Mouse (Mus musculus) neural tube, embryonic 11.5 days (tissue): ENCODE measurements around the gene Peak1. TPM values are rescaled to one million over a fixed set of nuclear protein-coding genes. Genes with fewer than 3 reads are reported as not detected.

Experiments
- ATAC-seq: fragments of 200-750 bp; cut with Nextera tagmentation; 2 replicates; pipeline ENCODE4 v1.8.0; 2017; ENCODE audit warnings: moderate number of reproducible peaks, mild to moderate bottlenecking, moderate TSS enrichment, moderate library complexity; ENCODE audit not compliant: insufficient read depth, low FRiP score, low TSS enrichment
- DNase-seq: peaks from one replicate; pipeline ENCODE4 v3.0.0-alpha.2; 2015; ENCODE audit warnings: low spot score
- H3K27ac ChIP-seq: fragments of 300-500 bp; sonication (generic); 2 replicates; pipeline ENCODE4 v1.5.1; 2014; ENCODE audit warnings: low read depth, mild to moderate bottlenecking, low read length
- H3K27me3 ChIP-seq: fragments of 300-500 bp; sonication (generic); 2 replicates; pipeline ENCODE4 v1.6.1; 2014; ENCODE audit warnings: mild to moderate bottlenecking, low read length, mixed read lengths; ENCODE audit not compliant: control insufficient read depth, insufficient read depth
- H3K36me3 ChIP-seq: fragments of 300-500 bp; sonication (generic); 2 replicates; pipeline ENCODE4 v1.6.1; 2014; ENCODE audit warnings: mild to moderate bottlenecking, low read length, moderate library complexity, mixed read lengths; ENCODE audit not compliant: control insufficient read depth, insufficient read depth
- H3K4me1 ChIP-seq: fragments of 300-500 bp; sonication (generic); 2 replicates; pipeline ENCODE4 v1.6.1; 2014; ENCODE audit warnings: low read length, mixed read lengths; ENCODE audit not compliant: control insufficient read depth, insufficient read depth
- H3K4me2 ChIP-seq: fragments of 300-500 bp; sonication (generic); 2 replicates; pipeline ENCODE4 v1.6.1; 2014; ENCODE audit warnings: low read depth, mild to moderate bottlenecking, moderate library complexity
- H3K4me3 ChIP-seq: fragments of 300-500 bp; sonication (generic); 2 replicates; pipeline ENCODE4 v1.5.1; 2014; ENCODE audit warnings: low read depth, low read length
- H3K9ac ChIP-seq: fragments of 300-500 bp; sonication (generic); 2 replicates; pipeline ENCODE4 v1.6.1; 2014; ENCODE audit warnings: mild to moderate bottlenecking, low read length
- H3K9me3 ChIP-seq: fragments of 300-500 bp; sonication (generic); 2 replicates; pipeline ENCODE4 v1.6.1; 2016; ENCODE audit warnings: low read length; ENCODE audit not compliant: control insufficient read depth
- WGBS: fragments of 180-500 bp; shearing (Covaris S2); extraction: QIAGEN DNeasy Blood & Tissue Kit; methylation state at CpG from one replicate; pipeline ENCODE4 v1.1.7; 2014; 5-methylcytosine and 5-hydroxymethylcytosine counted together
- polyA plus RNA-seq: library from polyadenylated mRNA; unstranded; fragments of >200 nt; fragmentation: Nextera tagmentation; extraction: Ambion mirVana; gene quantifications from 2 replicates; pipeline ENCODE4 v1.2.1, GENCODE M21; 2014

The Peak1 gene
- polyA plus RNA-seq, 1 experiment from 2014 or later, result 8.5 TPM

GRCm38 (mm10) chr9:56314326-56314725, 103.5 kb downstream of the Peak1 start:
- WGBS, result 93% methylated on average over 3 of the region's 3 CpGs
- Histone ChIP-seq H3K9me3 (no peaks in the 10 kb centered on the region), H3K4me3 (no peak overlapping the region), H3K4me2 (no peak overlapping the region), H3K27me3 (no peaks in the 10 kb centered on the region), H3K36me3 (no peaks in the 10 kb centered on the region), H3K9ac (no peak overlapping the region), H3K4me1 (no peaks in the 10 kb centered on the region), H3K27ac (no peak overlapping the region)
- no peak for DNase-seq
- no peak for ATAC-seq

DNA sequence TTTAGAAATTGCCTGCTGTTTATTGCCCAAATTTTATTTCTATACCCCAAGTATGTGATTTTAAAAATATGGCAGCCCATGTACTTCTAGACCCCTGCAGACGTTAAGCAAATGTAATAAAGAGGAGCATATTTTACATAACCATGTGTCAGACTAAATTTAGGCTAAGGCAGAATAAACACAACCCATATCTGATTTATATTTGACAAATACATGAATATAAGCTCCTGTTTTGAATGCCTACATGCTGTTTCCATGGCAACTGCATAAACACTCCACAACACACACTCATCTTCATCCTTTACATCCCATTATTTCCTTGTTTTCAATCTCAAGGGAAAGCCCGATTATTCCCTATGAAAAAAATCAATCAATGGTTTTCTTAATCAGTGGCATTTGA, 108.8 kb downstream of the Peak1 start:
- WGBS, result 82% methylated on average over 2 of the region's 2 CpGs
- no peak for DNase-seq
- no peak for ATAC-seq

DNA sequence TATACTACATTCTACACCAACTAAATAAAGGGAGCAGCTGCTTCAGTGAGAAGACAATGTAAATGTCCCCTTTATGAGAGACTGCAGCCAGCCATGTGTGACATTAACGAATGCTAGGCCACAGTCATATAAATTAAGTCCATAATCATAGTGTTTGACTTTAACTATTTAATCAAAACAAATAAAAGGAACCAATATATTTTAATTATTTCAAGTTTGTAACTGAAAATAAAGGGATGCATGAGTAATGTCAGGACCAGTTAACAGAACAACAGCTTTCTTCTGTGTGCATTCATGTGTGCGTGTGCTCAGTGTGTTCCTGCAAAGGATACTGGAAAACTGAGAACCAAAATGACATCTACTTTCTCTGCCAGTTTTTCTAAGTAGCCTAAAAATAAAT, 113.3 kb downstream of the Peak1 start:
- WGBS, result 51% methylated on average over 2 of the region's 2 CpGs
- H3K4me1 ChIP-seq, result peaks cover 9% of the 10 kb centered on the region; the same call in 1 of the 2 replicates

More for the DNA sequence above, 108.8 kb downstream of the Peak1 start:
- no peak overlapping the region for H3K4me2 ChIP-seq
- no peak overlapping the region for H3K4me3 ChIP-seq
- H3K27ac ChIP-seq, result no peak overlapping the region
- H3K9ac ChIP-seq, result no peak overlapping the region
- no peaks in the 10 kb centered on the region for H3K27me3 ChIP-seq
- no peaks in the 10 kb centered on the region for H3K36me3 ChIP-seq
- no peaks in the 10 kb centered on the region for H3K4me1 ChIP-seq
- no peaks in the 10 kb centered on the region for H3K9me3 ChIP-seq

GRCm38 (mm10) chr9:56302921-56303465, 114.9 kb downstream of the Peak1 start:
- no peak for ATAC-seq
- H3K9me3 ChIP-seq, result no peaks in the 10 kb centered on the region
- no peaks in the 10 kb centered on the region for H3K36me3 ChIP-seq
- H3K4me3 ChIP-seq, result no peak overlapping the region
- 0 out of 2 replicates have a peak overlapping the region, but pooled peaks have one; percentile 39 for H3K27ac ChIP-seq
- DNase-seq, result peak; percentile 27
- 29% methylated on average over 3 of the region's 3 CpGs for WGBS
- H3K9ac ChIP-seq, result no peak overlapping the region
- H3K27me3 ChIP-seq, result no peaks in the 10 kb centered on the region
- peak overlapping the region; percentile 22; the same call in 1 of the 2 replicates for H3K4me2 ChIP-seq
- peaks cover 9% of the 10 kb centered on the region; the same call in 1 of the 2 replicates for H3K4me1 ChIP-seq

More for the DNA sequence above, 113.3 kb downstream of the Peak1 start:
- no peaks in the 10 kb centered on the region for H3K27me3 ChIP-seq
- H3K9ac ChIP-seq, result no peak overlapping the region
- no peaks in the 10 kb centered on the region for H3K36me3 ChIP-seq
- no peaks in the 10 kb centered on the region for H3K9me3 ChIP-seq
- ATAC-seq (no peak), DNase-seq (no peak)
- H3K27ac ChIP-seq, result no peak overlapping the region
- H3K4me2 ChIP-seq, result no peak overlapping the region
- no peak overlapping the region for H3K4me3 ChIP-seq

- H3K36me3 ChIP-seq, result no peaks in the 10 kb centered on the region
- DNase-seq, result no peak
- no peak overlapping the region for H3K9ac ChIP-seq
- no peaks in the 10 kb centered on the region for H3K27me3 ChIP-seq
- H3K27ac ChIP-seq, result no peak overlapping the region
- H3K4me3 ChIP-seq, result no peak overlapping the region
- 93% methylated on average over 2 of the region's 2 CpGs for WGBS
- no peak overlapping the region for H3K4me2 ChIP-seq
- H3K9me3 ChIP-seq, result no peaks in the 10 kb centered on the region
- H3K4me1 ChIP-seq, result no peaks in the 10 kb centered on the region
- no peak for ATAC-seq
Measured at GRCm38 (mm10) chr9:56290019-56290418, 127.8 kb downstream of the Peak1 start.

- H3K36me3 ChIP-seq, result no peaks in the 10 kb centered on the region
- H3K27me3 ChIP-seq, result no peaks in the 10 kb centered on the region
- 81% methylated on average over 5 of the region's 5 CpGs for WGBS
- H3K9me3 ChIP-seq, result no peaks in the 10 kb centered on the region
- no peak for ATAC-seq
- DNase-seq, result no peak
- H3K4me3 ChIP-seq, result no peak overlapping the region
- no peak overlapping the region for H3K27ac ChIP-seq
- H3K9ac ChIP-seq, result no peak overlapping the region
- no peaks in the 10 kb centered on the region for H3K4me1 ChIP-seq
- no peak overlapping the region for H3K4me2 ChIP-seq
Measured at GRCm38 (mm10) chr9:56282481-56282880, 135.4 kb downstream of the Peak1 start.

DNA sequence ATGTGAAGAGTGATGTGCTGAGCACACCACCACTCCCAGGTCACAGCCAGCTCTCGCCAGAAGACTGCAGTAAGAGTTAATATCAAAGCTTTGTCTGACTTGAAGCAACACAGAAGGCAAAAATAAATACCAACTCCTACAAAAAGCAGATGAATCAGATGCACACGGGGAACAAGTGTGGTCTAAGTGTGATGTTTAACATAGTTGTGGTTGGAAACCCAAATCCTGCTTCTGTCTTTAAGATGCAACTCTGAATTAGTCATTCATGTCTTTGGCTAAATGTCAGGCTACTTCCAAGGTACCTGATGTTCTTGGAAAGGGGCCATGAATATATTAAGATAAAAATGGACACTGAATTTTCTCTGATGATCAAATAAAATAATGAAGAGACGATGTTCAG, 144.3 kb downstream of the Peak1 start:
- Histone ChIP-seq H3K36me3 (no peaks in the 10 kb centered on the region), H3K9ac (no peak overlapping the region), H3K27ac (no peak overlapping the region), H3K4me1 (no peaks in the 10 kb centered on the region), H3K27me3 (no peaks in the 10 kb centered on the region), H3K4me3 (no peak overlapping the region), H3K9me3 (no peaks in the 10 kb centered on the region), H3K4me2 (no peak overlapping the region)
- DNase-seq, result no peak
- ATAC-seq, result no peak
- 94% methylated on average over 3 of the region's 3 CpGs for WGBS

DNA sequence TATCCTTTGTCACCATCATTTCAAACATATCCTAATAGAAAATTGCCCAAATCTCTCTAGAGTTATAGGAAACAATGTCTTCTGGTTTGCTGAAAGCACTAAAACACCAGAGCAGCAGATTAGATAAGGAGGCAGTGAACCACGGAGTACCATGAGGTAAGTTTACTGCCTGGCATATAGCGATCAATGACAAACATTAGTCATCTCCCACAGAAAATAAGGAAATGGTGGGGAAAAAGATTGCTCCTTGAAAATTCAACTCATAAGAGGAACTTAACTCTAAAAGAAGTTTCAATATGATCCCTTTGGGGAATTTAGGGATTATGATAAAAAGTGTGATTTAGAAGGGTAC, 145.6 kb downstream of the Peak1 start:
- Histone ChIP-seq H3K4me3 (no peak overlapping the region), H3K27ac (no peak overlapping the region), H3K27me3 (no peaks in the 10 kb centered on the region), H3K9me3 (no peaks in the 10 kb centered on the region), H3K9ac (no peak overlapping the region), H3K4me1 (no peaks in the 10 kb centered on the region), H3K4me2 (no peak overlapping the region), H3K36me3 (no peaks in the 10 kb centered on the region)
- ATAC-seq (no peak), DNase-seq (no peak)
- 88% methylated on average over 2 of the region's 2 CpGs for WGBS

- Histone ChIP-seq H3K36me3 (no peaks in the 10 kb centered on the region), H3K27ac (no peak overlapping the region), H3K9me3 (no peaks in the 10 kb centered on the region), H3K4me2 (no peak overlapping the region), H3K9ac (no peak overlapping the region), H3K4me1 (no peaks in the 10 kb centered on the region), H3K4me3 (no peak overlapping the region), H3K27me3 (no peaks in the 10 kb centered on the region)
- 80% methylated on average over 21 of the region's 21 CpGs for WGBS
- no peak for DNase-seq
- ATAC-seq, result no peak
Measured at GRCm38 (mm10) chr9:56271326-56272246, 146.3 kb downstream of the Peak1 start.
